Mouse (Mus musculus) limb, embryonic 12.5 days (tissue): ENCODE results near the gene G3bp2. TPM values are rescaled to one million over a fixed set of nuclear protein-coding genes. Genes with fewer than 3 reads are reported as not detected.

Source experiments
- ATAC-seq: fragments of 200-750 bp; cut with Nextera tagmentation; 2 replicates; pipeline ENCODE4 v1.8.0; 2017; ENCODE audit warnings: low read depth, moderate TSS enrichment; ENCODE audit not compliant: insufficient number of reproducible peaks, insufficient read depth, low FRiP score, low TSS enrichment
- H3K27ac ChIP-seq: fragments of 300-500 bp; sonication (generic); 2 replicates; pipeline ENCODE4 v1.5.1; 2016; ENCODE audit warnings: mild to moderate bottlenecking, moderate library complexity
- H3K27me3 ChIP-seq: fragments of 300-500 bp; sonication (generic); 2 replicates; pipeline ENCODE4 v1.6.1; 2016; ENCODE audit warnings: mild to moderate bottlenecking, moderate library complexity
- H3K36me3 ChIP-seq: fragments of 300-500 bp; sonication (generic); 2 replicates; pipeline ENCODE4 v1.6.1; 2016; ENCODE audit warnings: mild to moderate bottlenecking, moderate library complexity
- H3K4me1 ChIP-seq: fragments of 300-500 bp; sonication (generic); replicated peaks from 2 replicates; pipeline ENCODE4 v1.6.1; 2016
- H3K4me2 ChIP-seq: fragments of 300-500 bp; sonication (generic); 2 replicates; pipeline ENCODE4 v1.6.1; 2016; ENCODE audit warnings: mild to moderate bottlenecking, moderate library complexity
- H3K4me3 ChIP-seq: fragments of 300-500 bp; sonication (generic); replicated peaks from 2 replicates; pipeline ENCODE4 v1.5.1; 2016; ENCODE audit warnings: mild to moderate bottlenecking
- H3K9ac ChIP-seq: fragments of 300-500 bp; sonication (generic); replicated peaks from 2 replicates; pipeline ENCODE4 v1.6.1; 2016; ENCODE audit warnings: mild to moderate bottlenecking, moderate library complexity
- H3K9me3 ChIP-seq: fragments of 300-500 bp; sonication (generic); 2 replicates; pipeline ENCODE4 v1.6.1; 2016; ENCODE audit warnings: mild to moderate bottlenecking, moderate library complexity
- WGBS: fragments of 180-500 bp; shearing (Covaris S2); methylation state at CpG from one replicate; pipeline ENCODE4 v1.1.7; 2016; 5-methylcytosine and 5-hydroxymethylcytosine counted together
- polyA plus RNA-seq: library from polyadenylated mRNA; unstranded; fragments of >200 nt; fragmentation: Nextera tagmentation; extraction: Ambion mirVana; gene quantifications from 2 replicates; pipeline ENCODE4 v1.2.1, GENCODE M21; 2016

Gene G3bp2
- polyA plus RNA-seq, 1 experiment from 2014 or later = 226 TPM

DNA sequence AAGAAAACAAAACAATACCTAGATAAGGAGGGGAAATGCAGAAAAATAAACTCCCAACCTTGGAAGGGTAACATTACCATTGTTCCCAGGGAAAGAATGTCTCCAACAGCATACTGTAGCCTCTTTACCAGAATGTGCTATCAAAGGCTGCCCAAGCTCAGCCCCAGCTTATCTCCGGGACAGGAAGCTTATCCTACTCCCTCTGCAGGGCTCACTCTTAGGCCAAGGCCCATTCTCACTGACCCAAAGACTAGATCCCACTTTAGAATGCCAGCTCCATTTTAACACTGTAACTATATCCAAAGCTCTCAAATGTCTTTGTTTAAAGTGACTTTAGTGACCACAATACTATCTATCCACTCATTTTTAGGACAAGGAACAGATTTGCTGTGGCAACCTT, 4.2 kb downstream of the G3bp2 start:
- no peak overlapping the region for H3K4me2 ChIP-seq
- WGBS = 85% methylated on average over 1 of the region's 1 CpGs
- H3K9ac ChIP-seq = no peak overlapping the region
- peaks cover 26% of the 10 kb centered on the region for H3K4me1 ChIP-seq
- no peaks in the 10 kb centered on the region for H3K9me3 ChIP-seq
- ATAC-seq = no peak
- H3K36me3 ChIP-seq = no peaks in the 10 kb centered on the region
- H3K27ac ChIP-seq = no peak overlapping the region; the same call in 1 of the 2 replicates
- H3K27me3 ChIP-seq = no peaks in the 10 kb centered on the region
- H3K4me3 ChIP-seq = no peak overlapping the region

DNA sequence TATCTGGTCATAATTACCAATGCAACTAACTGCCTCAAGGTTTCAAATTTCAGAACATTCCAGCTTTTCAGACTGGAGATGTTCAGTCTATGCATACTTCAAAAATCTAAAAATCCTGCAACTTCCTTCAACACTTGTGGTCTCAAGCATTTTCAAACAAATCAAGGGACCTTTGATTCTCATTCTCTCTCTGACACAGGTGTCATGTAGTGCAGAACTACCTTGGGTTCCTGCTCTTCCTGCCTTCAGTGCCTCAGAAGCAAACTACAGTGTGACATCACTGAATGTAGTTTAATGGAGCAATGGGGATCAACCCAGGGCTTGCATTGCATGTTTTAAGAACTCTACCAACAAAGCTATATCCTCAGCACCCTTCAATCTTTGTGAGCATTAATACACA, 4.8 kb downstream of the G3bp2 start:
- Histone ChIP-seq H3K9me3 (no peaks in the 10 kb centered on the region), H3K4me3 (no peak overlapping the region), H3K4me1 (peaks cover 29% of the 10 kb centered on the region), H3K36me3 (no peaks in the 10 kb centered on the region), H3K4me2 (no peak overlapping the region), H3K27ac (no peak overlapping the region), H3K27me3 (no peaks in the 10 kb centered on the region), H3K9ac (no peak overlapping the region)
- no peak for ATAC-seq

DNA sequence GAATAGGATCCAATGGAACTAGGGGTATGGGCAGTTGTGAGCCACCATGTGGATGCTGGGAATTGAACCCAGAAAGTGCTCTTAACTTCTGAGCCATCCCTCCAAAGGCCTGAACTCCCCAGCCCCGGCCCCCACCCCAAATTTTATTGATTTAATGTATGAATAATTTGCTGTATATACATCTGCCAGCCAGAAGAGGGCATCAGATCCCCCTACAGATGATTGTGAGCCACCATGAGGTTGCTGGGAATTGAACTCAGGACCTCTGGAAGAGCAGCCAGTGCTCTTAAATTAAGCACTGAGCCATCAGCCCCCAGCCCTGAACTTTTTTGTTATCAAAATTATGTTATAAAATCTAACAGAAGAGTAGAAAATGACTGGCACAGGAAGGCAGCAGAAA, 7.2 kb downstream of the G3bp2 start:
- Histone ChIP-seq H3K36me3 (peaks cover 12% of the 10 kb centered on the region), H3K4me2 (no peak overlapping the region), H3K9ac (no peak overlapping the region), H3K27me3 (no peaks in the 10 kb centered on the region), H3K4me3 (no peak overlapping the region), H3K9me3 (no peaks in the 10 kb centered on the region), H3K4me1 (peaks cover 19% of the 10 kb centered on the region), H3K27ac (no peak overlapping the region)
- ATAC-seq = no peak
- WGBS = 85% methylated on average over 1 of the region's 1 CpGs

DNA sequence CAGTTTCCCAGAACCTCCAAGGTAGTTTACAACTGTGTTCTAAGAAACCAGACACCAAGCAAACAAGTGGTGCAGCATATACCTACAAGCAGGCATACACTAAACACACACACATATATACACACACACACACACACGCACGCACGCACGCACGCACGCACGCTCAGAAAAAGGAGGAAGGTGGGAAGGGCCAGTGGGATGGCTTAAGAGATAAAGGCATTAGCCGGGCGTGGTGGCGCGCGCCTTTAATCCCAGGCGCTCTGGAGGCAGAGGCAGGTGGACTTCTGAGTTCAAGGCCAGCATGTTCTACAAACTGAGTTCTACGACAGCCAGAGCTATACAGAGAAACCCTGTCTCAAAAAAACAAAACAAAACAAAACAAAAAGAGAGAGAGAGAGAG, 9.5 kb downstream of the G3bp2 start:
- peaks cover 5% of the 10 kb centered on the region; the same call in 1 of the 2 replicates for H3K4me1 ChIP-seq
- no peak overlapping the region for H3K9ac ChIP-seq
- H3K4me3 ChIP-seq = no peak overlapping the region
- H3K4me2 ChIP-seq = no peak overlapping the region
- peaks cover 25% of the 10 kb centered on the region for H3K36me3 ChIP-seq
- 93% methylated on average over 14 of the region's 14 CpGs for WGBS
- H3K27me3 ChIP-seq = no peaks in the 10 kb centered on the region
- no peak for ATAC-seq
- H3K27ac ChIP-seq = no peak overlapping the region
- H3K9me3 ChIP-seq = no peaks in the 10 kb centered on the region

DNA sequence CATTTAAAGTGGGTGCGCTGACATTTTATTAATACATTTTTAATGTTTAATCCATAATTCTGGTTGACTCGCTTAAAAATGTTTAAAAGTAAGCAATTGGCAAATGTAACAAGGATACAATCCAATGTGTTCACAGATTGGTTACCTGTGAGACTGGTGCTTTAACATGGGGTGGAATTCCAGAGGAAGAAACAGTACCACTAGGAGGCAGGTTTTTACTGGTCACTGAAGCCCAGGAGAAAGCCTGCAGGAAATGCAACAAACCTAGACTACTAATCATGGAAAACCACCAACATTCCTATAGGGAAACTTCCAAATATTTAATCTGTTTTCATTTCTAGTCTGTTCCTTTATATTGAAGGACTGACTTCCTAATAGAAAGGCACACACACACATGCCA, 20.3 kb downstream of the G3bp2 start:
- Histone ChIP-seq H3K4me2 (no peak overlapping the region), H3K36me3 (peaks cover 81% of the 10 kb centered on the region), H3K27me3 (no peaks in the 10 kb centered on the region), H3K4me1 (no peaks in the 10 kb centered on the region), H3K9ac (no peak overlapping the region), H3K9me3 (no peaks in the 10 kb centered on the region), H3K27ac (no peak overlapping the region), H3K4me3 (no peak overlapping the region)
- ATAC-seq = no peak
- WGBS = 95% methylated on average over 2 of the region's 2 CpGs

DNA sequence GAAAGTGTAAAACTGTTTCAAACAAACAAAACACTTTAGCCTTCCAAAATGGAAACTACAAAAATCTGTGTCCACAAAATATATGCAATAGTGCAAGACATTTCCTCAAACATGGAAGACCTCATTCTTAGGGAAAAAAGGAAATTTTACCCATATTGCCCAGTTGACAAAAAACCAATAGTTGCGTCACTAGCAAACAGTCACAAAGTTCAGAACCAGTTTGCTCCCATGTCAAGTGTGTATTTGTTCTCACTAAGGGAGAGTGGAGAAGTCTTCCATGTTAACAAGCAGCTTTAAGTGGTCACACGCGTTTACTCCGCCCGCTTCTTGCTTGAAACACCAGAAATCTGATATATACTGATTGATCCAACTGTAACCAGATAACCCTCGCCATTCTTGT, 30.7 kb downstream of the G3bp2 start:
- H3K9me3 ChIP-seq = no peaks in the 10 kb centered on the region
- no peaks in the 10 kb centered on the region for H3K27me3 ChIP-seq
- no peaks in the 10 kb centered on the region for H3K4me1 ChIP-seq
- WGBS = 89% methylated on average over 6 of the region's 6 CpGs
- H3K27ac ChIP-seq = no peak overlapping the region
- H3K36me3 ChIP-seq = peaks cover 64% of the 10 kb centered on the region
- no peak for ATAC-seq
- no peak overlapping the region for H3K9ac ChIP-seq
- no peak overlapping the region for H3K4me2 ChIP-seq
- H3K4me3 ChIP-seq = no peak overlapping the region

DNA sequence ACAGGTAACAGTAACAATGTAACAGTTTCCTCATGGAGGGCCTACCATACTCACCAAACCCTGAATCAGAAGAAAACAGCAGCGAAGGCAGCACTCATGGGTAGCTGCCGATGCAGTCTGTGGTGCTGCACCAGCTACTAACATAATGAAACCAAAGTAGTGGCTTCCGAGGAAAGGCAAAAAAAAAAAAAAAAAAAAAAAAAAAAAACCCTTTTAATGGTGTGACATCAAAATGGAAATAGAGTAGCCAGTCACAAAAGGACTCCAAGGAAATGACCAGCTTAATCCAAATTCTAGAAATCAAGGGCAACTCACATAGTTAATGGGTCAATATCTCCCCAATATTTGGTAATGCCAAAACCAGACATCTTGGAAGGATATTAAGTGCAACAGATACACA, 33.1 kb downstream of the G3bp2 start:
- Histone ChIP-seq H3K4me2 (no peak overlapping the region), H3K27ac (no peak overlapping the region), H3K9ac (no peak overlapping the region), H3K4me1 (no peaks in the 10 kb centered on the region), H3K27me3 (no peaks in the 10 kb centered on the region), H3K36me3 (peaks cover 40% of the 10 kb centered on the region), H3K4me3 (no peak overlapping the region), H3K9me3 (no peaks in the 10 kb centered on the region)
- WGBS = 80% methylated on average over 3 of the region's 3 CpGs
- no peak for ATAC-seq

DNA sequence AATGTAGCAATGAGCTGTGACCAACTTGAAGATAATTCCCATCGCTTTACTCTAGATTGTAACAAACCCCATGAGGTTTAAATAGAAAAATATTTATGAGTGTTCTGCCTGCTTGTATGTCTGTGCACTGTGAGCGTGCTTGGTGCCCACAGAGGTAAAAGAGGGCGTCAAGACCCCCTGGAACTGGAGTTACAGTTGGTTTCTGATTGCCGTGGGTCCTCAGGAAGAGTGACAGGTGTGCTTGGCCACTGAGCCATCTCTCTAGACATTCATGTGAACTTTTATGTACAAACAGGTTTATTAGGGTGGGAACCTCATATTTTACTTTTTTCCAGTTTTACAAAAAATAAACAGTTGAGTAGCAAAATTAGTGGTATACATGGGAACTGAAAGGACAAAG, 39.7 kb downstream of the G3bp2 start, which contains the start of gene Cdkl2:
Cdkl2 (minus strand) TSS at position 101 of the 400 bp plus-strand sequence.
- H3K9me3 ChIP-seq = no peaks in the 10 kb centered on the region
- H3K27ac ChIP-seq = no peak within 1 kb of the TSS

DNA sequence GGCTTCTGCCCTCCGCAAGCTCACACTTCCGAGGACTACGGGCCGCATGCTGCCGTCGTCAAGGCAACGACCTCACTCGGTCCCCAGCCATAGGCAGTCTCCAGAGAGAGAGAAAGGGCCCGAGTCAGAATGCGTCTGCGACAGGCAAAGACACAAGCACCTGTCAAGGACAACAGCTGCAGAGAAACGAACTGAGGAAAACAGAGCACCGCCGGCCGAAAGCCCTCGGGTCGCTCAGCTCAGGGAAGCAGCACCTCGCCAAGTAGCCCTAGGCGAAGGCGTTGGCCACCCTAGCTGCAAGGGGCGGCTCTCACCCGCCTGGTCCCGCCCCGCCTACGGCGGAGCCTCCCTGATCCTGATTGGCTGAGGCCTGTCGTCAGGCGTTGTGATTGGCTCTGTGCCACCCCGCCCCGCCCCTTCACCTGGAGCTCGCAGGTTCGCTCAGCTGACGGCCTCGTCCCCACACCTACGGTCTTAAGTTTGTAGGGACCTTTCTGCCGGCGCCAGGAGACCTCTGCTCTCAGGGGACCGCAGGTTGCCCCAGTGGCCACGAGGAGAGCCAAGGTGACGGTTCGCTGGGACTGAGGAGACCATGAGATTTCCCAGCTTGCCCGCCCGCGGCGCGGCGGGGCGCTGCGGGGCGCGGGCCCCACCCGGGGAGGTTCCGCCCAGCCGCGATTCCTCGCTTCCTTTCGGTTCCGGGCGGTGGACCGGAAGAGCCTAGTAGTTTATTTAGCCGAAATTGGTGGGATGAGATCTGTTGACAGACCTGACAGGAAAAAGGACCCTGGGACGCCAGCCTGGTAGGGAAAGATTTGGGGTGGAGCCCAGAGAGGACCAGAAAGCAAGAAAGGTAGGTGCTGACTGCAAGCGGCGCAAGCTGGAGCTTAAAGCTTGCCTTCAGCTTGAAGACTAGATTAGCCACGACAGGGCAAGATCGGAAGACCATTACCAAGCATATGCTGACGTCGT, 40.9 kb downstream of the G3bp2 start:
- H3K9me3 ChIP-seq = no peaks in the 10 kb centered on the region
- WGBS = under 1% methylated on average over 68 of the region's 68 CpGs
- ATAC-seq = peak; percentile 98
- peaks cover 19% of the 10 kb centered on the region for H3K27me3 ChIP-seq
- no peak overlapping the region for H3K27ac ChIP-seq
- peaks cover 7% of the 10 kb centered on the region; the same call in 1 of the 2 replicates for H3K4me1 ChIP-seq
- H3K36me3 ChIP-seq = no peaks in the 10 kb centered on the region
- H3K4me3 ChIP-seq = peak overlapping the region; percentile 76
- H3K4me2 ChIP-seq = peak overlapping the region; percentile 97
- peak overlapping the region; percentile 58 for H3K9ac ChIP-seq

More for the DNA sequence above, 39.7 kb downstream of the G3bp2 start, which contains the start of gene Cdkl2:
- Histone ChIP-seq H3K4me3 (peak within 1 kb of the TSS; percentile 76), H3K4me2 (peak within 1 kb of the TSS; percentile 97), H3K9ac (peak within 1 kb of the TSS; percentile 58), H3K27me3 (peaks cover 19% of the 10 kb centered on the region), H3K36me3 (no peaks in the 10 kb centered on the region), H3K4me1 (peaks cover 7% of the 10 kb centered on the region; the same call in 1 of the 2 replicates)
- 75% methylated on average over 4 of the region's 4 CpGs for WGBS
- ATAC-seq = no peak

DNA sequence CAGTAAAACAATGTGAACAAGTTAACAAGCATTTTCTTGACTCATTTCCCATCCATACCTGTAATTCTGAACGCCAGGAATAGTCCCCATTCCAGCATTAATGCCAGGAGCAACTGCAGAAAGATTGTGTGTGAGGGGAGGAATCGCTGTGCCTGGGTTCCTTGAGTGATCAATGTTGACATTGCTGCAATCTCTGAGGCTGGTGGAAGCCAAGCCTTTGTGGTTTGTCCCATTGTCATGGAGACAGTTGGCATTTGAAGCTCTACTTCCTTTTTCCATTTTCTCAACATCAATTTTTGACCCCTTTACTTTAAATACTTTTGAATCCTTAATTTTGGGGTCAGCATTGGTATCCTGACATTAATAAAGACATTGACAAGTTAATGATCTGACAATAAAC, 63.6 kb downstream of the G3bp2 start:
- Histone ChIP-seq H3K4me1 (no peaks in the 10 kb centered on the region), H3K27me3 (no peaks in the 10 kb centered on the region), H3K36me3 (no peaks in the 10 kb centered on the region), H3K27ac (no peak overlapping the region), H3K4me2 (no peak overlapping the region), H3K4me3 (no peak overlapping the region), H3K9me3 (no peaks in the 10 kb centered on the region), H3K9ac (no peak overlapping the region)
- no peak for ATAC-seq
- WGBS = 58% methylated on average over 2 of the region's 2 CpGs

DNA sequence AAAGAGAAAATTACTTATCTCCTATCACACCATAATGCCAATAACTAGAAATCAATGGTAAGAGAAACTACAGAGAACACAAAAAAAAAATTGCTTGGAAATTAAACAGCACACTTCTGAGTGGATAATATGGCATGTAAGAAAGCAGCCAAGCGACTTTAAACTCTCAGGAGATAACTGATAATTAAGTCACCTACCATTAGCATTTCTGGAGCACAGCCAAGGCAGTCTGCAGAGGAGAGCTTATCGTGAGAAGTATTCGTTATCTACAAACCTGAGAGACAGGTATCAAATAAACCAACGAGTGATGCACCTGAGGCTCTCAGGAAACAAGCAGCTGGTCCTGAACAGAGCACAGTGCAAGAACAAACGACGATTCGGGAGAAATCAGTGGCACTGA, 71.8 kb downstream of the G3bp2 start:
- ATAC-seq = no peak
- no peaks in the 10 kb centered on the region for H3K36me3 ChIP-seq
- WGBS = 76% methylated on average over 7 of the region's 7 CpGs
- no peaks in the 10 kb centered on the region for H3K9me3 ChIP-seq
- H3K27me3 ChIP-seq = no peaks in the 10 kb centered on the region
- H3K4me1 ChIP-seq = no peaks in the 10 kb centered on the region
- no peak overlapping the region for H3K4me3 ChIP-seq
- H3K27ac ChIP-seq = no peak overlapping the region
- no peak overlapping the region for H3K4me2 ChIP-seq
- H3K9ac ChIP-seq = no peak overlapping the region
